Mouse (Mus musculus) kidney, adult 2 months (tissue): ENCODE results near the gene Akap6.

ENCODE experiments used
- CTCF ChIP-seq: fragments of 200-500 bp; conservative IDR thresholded peaks from 2 replicates; pipeline ENCODE4 v1.5.1; 2011; ENCODE audit warnings: low read depth, mild to moderate bottlenecking, control low read depth, low read length, moderate library complexity, mixed read lengths; ENCODE audit not compliant: insufficient read depth, insufficient read length
- POLR2A ChIP-seq: fragments of 200-500 bp; IDR thresholded peaks from one replicate; pipeline ENCODE4 v1.6.1; 2011; ENCODE audit warnings: low read depth, low read length, control low read depth

DNA sequence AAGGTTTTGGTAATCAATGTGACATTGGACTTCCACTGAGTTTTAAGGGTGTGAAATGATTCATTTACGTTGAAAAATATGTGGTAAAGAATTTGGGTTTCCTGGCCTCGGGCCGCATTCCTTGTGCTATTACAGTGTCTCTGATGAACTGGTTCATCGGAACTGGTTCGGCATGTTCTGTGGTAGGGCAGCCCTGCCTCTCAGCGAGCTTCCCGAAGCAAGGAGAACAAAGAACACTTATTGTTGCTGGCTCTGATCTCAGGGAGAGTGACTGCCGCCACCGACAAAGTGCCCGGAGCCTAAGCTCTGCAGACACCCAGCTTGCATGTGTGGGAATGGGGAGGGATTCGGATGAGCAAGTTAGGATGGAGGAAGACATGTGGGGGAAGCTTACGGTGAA lies 50.8 kb downstream of the Akap6 start:
- TF ChIP-seq POLR2A: no peak
- no peak for TF ChIP-seq CTCF
